Mouse (Mus musculus): ENCODE measurements around the gene Sgk1.

DNA sequence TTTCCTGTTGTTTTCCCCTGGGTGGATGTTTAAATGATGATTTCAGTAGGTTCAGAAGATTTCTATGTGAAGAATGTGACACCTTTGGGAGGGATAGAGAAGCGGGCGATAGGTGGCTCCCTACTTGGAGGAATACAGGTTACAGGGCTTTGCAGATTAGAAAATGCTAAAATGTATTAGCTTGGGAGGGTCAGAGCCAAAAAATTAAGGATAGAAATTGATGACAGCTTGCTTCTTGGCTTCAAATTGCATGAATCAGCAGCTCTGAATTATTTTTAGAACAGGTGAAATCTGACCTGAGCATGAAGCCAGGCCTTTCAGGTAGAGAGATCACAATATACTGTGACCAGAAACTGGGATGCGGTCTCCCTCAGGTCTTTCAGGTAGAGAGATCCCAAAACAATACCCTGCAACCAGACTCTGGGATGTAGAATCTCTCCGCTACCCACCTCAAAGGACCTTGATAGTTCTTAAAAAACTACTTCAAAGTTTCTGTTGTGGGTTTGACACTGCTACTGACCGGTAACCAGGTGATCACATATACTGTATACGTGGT, 61.2 kb downstream of the Sgk1 start:
- TF ChIP-seq JUND (conservative IDR thresholded peaks at IDR 0.05; ENCODE audit: low read depth, low read length) (no peak), POLR2A (IDR thresholded peaks at IDR 0.05; ENCODE audit: low read depth, low read length) (no peak), GABPA (IDR thresholded peaks at IDR 0.05; ENCODE audit: insufficient replicate concordance, low read depth, low read length) (no peak)

All from CH12.LX (cell line).